Mouse (Mus musculus): ENCODE data around the gene Krtdap.

DNA sequence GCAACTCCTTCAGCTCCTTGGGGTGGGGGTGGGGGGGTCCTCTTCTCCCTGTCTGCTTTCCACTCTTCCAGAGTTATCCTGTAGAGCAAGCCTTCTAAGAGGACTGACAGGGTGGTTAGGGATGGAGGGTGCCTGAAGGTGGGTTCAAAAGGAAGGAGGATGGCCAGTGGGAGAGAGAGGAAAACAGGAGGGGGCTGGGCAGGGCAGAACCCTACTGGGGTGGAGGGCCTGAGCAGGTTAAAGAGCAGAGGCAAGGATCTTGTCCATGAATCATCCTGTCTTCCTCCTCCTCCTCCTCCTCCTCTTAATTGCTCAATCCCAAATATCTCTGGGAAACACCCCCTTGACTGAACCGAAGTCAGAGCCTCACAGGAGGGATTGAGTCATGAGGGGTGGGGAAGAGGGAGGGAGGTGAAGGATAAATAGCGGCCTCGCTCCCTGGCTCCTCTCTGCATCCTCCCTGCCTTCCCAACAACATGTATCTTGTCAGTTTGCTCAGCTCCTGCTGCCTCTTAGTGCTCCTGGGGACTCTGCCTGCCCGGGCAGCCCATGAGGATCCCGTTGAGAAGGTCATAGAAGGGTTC, 36.5 kb upstream of the Krtdap start, which contains the start of gene Sbsn:
- TF ChIP-seq ZNF384 (IDR thresholded peaks at IDR 0.05; ENCODE audit: low read depth, low read length), result no peak
- TF ChIP-seq ZC3H11A (IDR thresholded peaks at IDR 0.05; ENCODE audit: borderline replicate concordance, low read depth, low read length), result no peak
